Mouse (Mus musculus): ENCODE data around the gene Klk7.

GRCm38 (mm10) chr7:43797333-43797769 is 13.7 kb upstream of the Klk7 start, which contains the start of gene Klk8:
- TF ChIP-seq CTCF (IDR thresholded peaks at IDR 0.05; ENCODE audit: borderline replicate concordance, extremely low read depth, insufficient read depth, insufficient read length) (no peak), POLR2A (IDR thresholded peaks at IDR 0.05; ENCODE audit: borderline replicate concordance, extremely low read depth, insufficient read depth, insufficient read length, poor library complexity, severe bottlenecking) (no peak)
